Mouse (Mus musculus) granulocyte monocyte progenitor cell, adult 5-6 weeks (primary cell): ENCODE data around the gene Cacul1. TPM values are rescaled to one million over a fixed set of nuclear protein-coding genes. Genes with fewer than 3 reads are reported as not detected.

Source experiments
- ATAC-seq: replicated peaks from 2 replicates; pipeline ENCODE4 v1.8.0; 2016; ENCODE audit warnings: mild to moderate bottlenecking, moderate TSS enrichment, inconsistent platforms; ENCODE audit not compliant: poor library complexity, severe bottlenecking
- total RNA-seq, 2 experiments: library from RNA; stranded (forward) in 1 of 2; stranded (reverse) in 1 of 2; fragments of 200-712, 200-1000 nt in 1 of 2; fragments of >200 nt in 1 of 2; fragmentation: Nextera tagmentation in 1 of 2; gene quantifications; 2 replicates each; pipeline ENCODE4 v1.2.3; 2014 to 2017

Cacul1 gene
- total RNA-seq, 2 experiments from 2014 or later: 30.8 to 34.7 TPM

GRCm38 (mm10) chr19:60543302-60543701, 37.5 kb downstream of the Cacul1 start:
- ATAC-seq: no peak

GRCm38 (mm10) chr19:60531897-60532296, 48.9 kb downstream of the Cacul1 start:
- no peak for ATAC-seq

- no peak for ATAC-seq
Measured at GRCm38 (mm10) chr19:60530171-60530570, 50.7 kb downstream of the Cacul1 start.

- no peak for ATAC-seq
Measured at GRCm38 (mm10) chr19:60529302-60529701, 51.5 kb downstream of the Cacul1 start.

- ATAC-seq: no peak
Measured at GRCm38 (mm10) chr19:60528602-60529001, 52.2 kb downstream of the Cacul1 start.

GRCm38 (mm10) chr19:60526876-60527275, 53.9 kb downstream of the Cacul1 start:
- no peak for ATAC-seq

- ATAC-seq: no peak
Measured at GRCm38 (mm10) chr19:60525086-60525485, 55.7 kb downstream of the Cacul1 start.

GRCm38 (mm10) chr19:60524678-60525077, 56.1 kb downstream of the Cacul1 start:
- ATAC-seq: no peak

GRCm38 (mm10) chr19:60520131-60520530, 60.7 kb downstream of the Cacul1 start:
- peak; percentile 37; the same call in 1 of the 2 replicates for ATAC-seq

GRCm38 (mm10) chr19:60515064-60515463, 65.8 kb downstream of the Cacul1 start:
- ATAC-seq: no peak

GRCm38 (mm10) chr19:60513431-60513830, 67.4 kb downstream of the Cacul1 start:
- ATAC-seq: no peak

- no peak for ATAC-seq
Measured at GRCm38 (mm10) chr19:60500209-60500608, 80.6 kb downstream of the Cacul1 start.

- ATAC-seq: no peak
Measured at GRCm38 (mm10) chr19:60497171-60497570, 83.7 kb downstream of the Cacul1 start.

GRCm38 (mm10) chr19:60495772-60496171, 85.1 kb downstream of the Cacul1 start:
- ATAC-seq: no peak

GRCm38 (mm10) chr19:60489566-60489965, 91.3 kb downstream of the Cacul1 start:
- ATAC-seq: no peak

- no peak for ATAC-seq
Measured at GRCm38 (mm10) chr19:60485261-60485660, 95.6 kb downstream of the Cacul1 start.

- no peak for ATAC-seq
Measured at GRCm38 (mm10) chr19:60478859-60479258, 102.0 kb downstream of the Cacul1 start.

GRCm38 (mm10) chr19:60477788-60478187, 103.0 kb downstream of the Cacul1 start:
- no peak for ATAC-seq

Other genes starting within 250 kb of the Cacul1 start
- gene Prlhr, start 112.7 kb downstream of the Cacul1 start, total RNA-seq (2014; fragmentation: Nextera tagmentation): not detected in 2 replicates
- not detected in 2 replicates for gene Prlhr, start 112.7 kb downstream of the Cacul1 start, total RNA-seq (2017)
- 1.3 and 3.8 TPM in 2 replicates for gene Nanos1, start 175.0 kb upstream of the Cacul1 start, total RNA-seq (2014; fragmentation: Nextera tagmentation)
- gene Nanos1, start 175.0 kb upstream of the Cacul1 start, total RNA-seq (2017): 1.2 and 1.4 TPM in 2 replicates
- gene Eif3a, start 209.6 kb upstream of the Cacul1 start, total RNA-seq (2014; fragmentation: Nextera tagmentation): 269 and 272 TPM in 2 replicates
- 334 and 405 TPM in 2 replicates for gene Eif3a, start 209.6 kb upstream of the Cacul1 start, total RNA-seq (2017)
- 27.0 and 54.3 TPM in 2 replicates for gene Fam45a, start 230.6 kb upstream of the Cacul1 start, total RNA-seq (2014; fragmentation: Nextera tagmentation)
- gene Fam45a, start 230.6 kb upstream of the Cacul1 start, total RNA-seq (2017): 19.8 and 19.9 TPM in 2 replicates